Mouse (Mus musculus) gastrocnemius, adult 18-20 months (tissue): ENCODE measurements around the gene Spock1. TPM values are rescaled to one million over a fixed set of nuclear protein-coding genes. Genes with fewer than 3 reads are reported as not detected.

Source experiments
- DNase-seq: peaks from one replicate; pipeline ENCODE4 v3.0.0; 2021; ENCODE audit warnings: low spot score
- total RNA-seq, 2 experiments: library from RNA; stranded (reverse); gene quantifications; 2 replicates each; pipeline ENCODE4 v1.2.3; 2021

Spock1 gene
- total RNA-seq, 2 experiments from 2014 or later: 0.55 to 0.74 TPM

GRCm38 (mm10) chr13:57865029-57865428 lies 43.1 kb downstream of the Spock1 start:
- no peak for DNase-seq

- DNase-seq: no peak
These were observed 49.6 kb downstream of the Spock1 start for GRCm38 (mm10) chr13:57858491-57858890.

- no peak for DNase-seq
These were observed 51.1 kb downstream of the Spock1 start for GRCm38 (mm10) chr13:57857016-57857415.

GRCm38 (mm10) chr13:57856311-57856853 lies 51.8 kb downstream of the Spock1 start:
- no peak for DNase-seq

GRCm38 (mm10) chr13:57855766-57856165 lies 52.4 kb downstream of the Spock1 start:
- no peak for DNase-seq

GRCm38 (mm10) chr13:57854416-57854815 lies 53.7 kb downstream of the Spock1 start:
- DNase-seq: no peak

- no peak for DNase-seq
These were observed 54.5 kb downstream of the Spock1 start for GRCm38 (mm10) chr13:57853621-57854020.

- no peak for DNase-seq
These were observed 55.0 kb downstream of the Spock1 start for GRCm38 (mm10) chr13:57853156-57853555.

GRCm38 (mm10) chr13:57848931-57849330 lies 59.2 kb downstream of the Spock1 start:
- DNase-seq: no peak

- DNase-seq: no peak
These were observed 61.0 kb downstream of the Spock1 start for GRCm38 (mm10) chr13:57847101-57847500.

GRCm38 (mm10) chr13:57846468-57846867 lies 61.7 kb downstream of the Spock1 start:
- DNase-seq: no peak

- no peak for DNase-seq
These were observed 66.8 kb downstream of the Spock1 start for GRCm38 (mm10) chr13:57841141-57841848.

- no peak for DNase-seq
These were observed 70.3 kb downstream of the Spock1 start for GRCm38 (mm10) chr13:57837691-57838437.

- DNase-seq: no peak
These were observed 76.6 kb downstream of the Spock1 start for GRCm38 (mm10) chr13:57831374-57832163.

GRCm38 (mm10) chr13:57830896-57831295 lies 77.2 kb downstream of the Spock1 start:
- no peak for DNase-seq

- DNase-seq: no peak
These were observed 78.0 kb downstream of the Spock1 start for GRCm38 (mm10) chr13:57830091-57830490.

GRCm38 (mm10) chr13:57816276-57816675 lies 91.9 kb downstream of the Spock1 start:
- no peak for DNase-seq

- no peak for DNase-seq
These were observed 95.5 kb downstream of the Spock1 start for GRCm38 (mm10) chr13:57812643-57813042.

- DNase-seq: no peak
These were observed 96.9 kb downstream of the Spock1 start for GRCm38 (mm10) chr13:57811253-57811652.

GRCm38 (mm10) chr13:57810816-57811215 lies 97.3 kb downstream of the Spock1 start:
- no peak for DNase-seq

GRCm38 (mm10) chr13:57810083-57810482 lies 98.0 kb downstream of the Spock1 start:
- DNase-seq: no peak

GRCm38 (mm10) chr13:57809603-57810002 lies 98.5 kb downstream of the Spock1 start:
- no peak for DNase-seq
